Comparison of ENCODE assay signal across 33 mouse cellular contexts in genomic region chr6:67471242-67471641, GRCm38 (mm10). TPM values are rescaled to one million over a fixed set of nuclear protein-coding genes. Genes with fewer than 3 reads are reported as not detected.
DNase-seq lines count a peak whose midpoint lies in the region; ATAC-seq and TF ChIP-seq lines count a peak whose summit lies in the region.
"Had no signal": no experiment of that assay in that cellular context is flagged by ENCODE, and none has a peak within 500 bp of the region (broad histone marks: within the 10 kb centered on the region; RNA-seq: fewer than 3 reads in every experiment).

No protein-coding gene starts in this region.

- no peak for TF ChIP-seq CTCF in midbrain, postnatal 0 days (IDR thresholded peaks at IDR 0.05)

- 0 out of 2 replicates have a peak, but pooled peaks cover 3% of the 10 kb centered on the region for H3K4me1 ChIP-seq in forebrain, embryonic 16.5 days (replicated peaks; ENCODE audit: control insufficient read depth, insufficient read depth, low read length)
- H3K4me1 ChIP-seq in forebrain, embryonic 10.5 days: 0 out of 2 replicates have a peak, but pooled peaks cover 4% of the 10 kb centered on the region
- H3K4me1 ChIP-seq in hindbrain, embryonic 14.5 days (replicated peaks; ENCODE audit: control insufficient read depth, insufficient read depth, low read length): no peaks in the 10 kb centered on the region
- no peaks in the 10 kb centered on the region for H3K4me1 ChIP-seq in hindbrain, embryonic 10.5 days (replicated peaks)
- H3K4me1 ChIP-seq in midbrain, embryonic 14.5 days (ENCODE audit: control insufficient read depth, insufficient read depth, low read length): no peaks in the 10 kb centered on the region
- H3K4me1 ChIP-seq in midbrain, embryonic 10.5 days: no peaks in the 10 kb centered on the region
- H3K4me1 ChIP-seq in midbrain, postnatal 0 days (ENCODE audit: insufficient read depth, low read length): peaks cover 3% of the 10 kb centered on the region; the same call in 1 of the 2 replicates
- H3K4me1 ChIP-seq: forebrain, embryonic 12.5 days; intestine, embryonic 15.5 days had no signal

- DNase-seq in forebrain, embryonic 10.5 days (ENCODE audit: extremely low spot score, low spot score): no peak
- DNase-seq in hindbrain, embryonic 14.5 days (ENCODE audit: low spot score): no peak
- no peak for DNase-seq in hindbrain, embryonic 10.5 days (ENCODE audit: low spot score)
- peak; percentile 57 for DNase-seq in midbrain, embryonic 14.5 days
- DNase-seq in midbrain, embryonic 10.5 days (ENCODE audit: low spot score): no peak
- peak; percentile 6 for DNase-seq in midbrain, postnatal 0 days (ENCODE audit: low spot score)
- no peak for DNase-seq in right cerebral cortex, postnatal 4 days
- DNase-seq: adrenal gland, postnatal 25 days; B cell, adult 2 months; cerebellum, adult 18-20 months; cerebellum, adult 9-10 months; cerebellum, postnatal 14 days; forebrain, postnatal 0 days; gastrocnemius, adult 2 months; gastrocnemius, postnatal 14 days; heart, adult 11 months; kidney, adult 11 months had no signal

- no peaks in the 10 kb centered on the region for H3K9me3 ChIP-seq in forebrain, embryonic 16.5 days (ENCODE audit: control insufficient read depth, low read length)
- no peaks in the 10 kb centered on the region for H3K9me3 ChIP-seq in forebrain, embryonic 10.5 days
- H3K9me3 ChIP-seq in hindbrain, embryonic 14.5 days (ENCODE audit: control insufficient read depth, low read length): no peaks in the 10 kb centered on the region
- H3K9me3 ChIP-seq in hindbrain, embryonic 10.5 days: no peaks in the 10 kb centered on the region
- H3K9me3 ChIP-seq in midbrain, embryonic 14.5 days (ENCODE audit: control insufficient read depth, low read length): no peaks in the 10 kb centered on the region
- H3K9me3 ChIP-seq in midbrain, embryonic 10.5 days (replicated peaks): no peaks in the 10 kb centered on the region
- no peaks in the 10 kb centered on the region for H3K9me3 ChIP-seq in midbrain, postnatal 0 days (ENCODE audit: low read length)
- H3K9me3 ChIP-seq: forebrain, embryonic 12.5 days; G1E; intestine, embryonic 15.5 days had no signal

- H3K4me2 ChIP-seq in forebrain, embryonic 16.5 days (ENCODE audit: low read length): no peak overlapping the region
- H3K4me2 ChIP-seq in hindbrain, embryonic 14.5 days (replicated peaks): no peak overlapping the region
- H3K4me2 ChIP-seq in midbrain, embryonic 14.5 days (ENCODE audit: low read length): no peak overlapping the region
- no peak overlapping the region for H3K4me2 ChIP-seq in midbrain, postnatal 0 days (ENCODE audit: low read depth, low read length, poor library complexity, severe bottlenecking)
- H3K4me2 ChIP-seq: forebrain, embryonic 12.5 days; heart, embryonic 11.5 days; intestine, embryonic 15.5 days had no signal

- no peak overlapping the region for H3K9ac ChIP-seq in forebrain, embryonic 16.5 days (replicated peaks; ENCODE audit: low read depth, low read length)
- no peak overlapping the region for H3K9ac ChIP-seq in hindbrain, embryonic 14.5 days
- H3K9ac ChIP-seq in midbrain, embryonic 14.5 days (replicated peaks; ENCODE audit: low read length): no peak overlapping the region
- no peak overlapping the region for H3K9ac ChIP-seq in midbrain, postnatal 0 days (replicated peaks; ENCODE audit: low read length, poor library complexity, severe bottlenecking)
- H3K9ac ChIP-seq: forebrain, embryonic 12.5 days; forebrain, postnatal 0 days; intestine, embryonic 15.5 days had no signal

- H3K36me3 ChIP-seq in forebrain, embryonic 16.5 days (ENCODE audit: control insufficient read depth, insufficient read depth): no peaks in the 10 kb centered on the region
- H3K36me3 ChIP-seq in forebrain, embryonic 10.5 days (replicated peaks): no peaks in the 10 kb centered on the region
- no peaks in the 10 kb centered on the region for H3K36me3 ChIP-seq in hindbrain, embryonic 14.5 days (replicated peaks; ENCODE audit: control insufficient read depth, insufficient read depth)
- no peaks in the 10 kb centered on the region for H3K36me3 ChIP-seq in hindbrain, embryonic 10.5 days
- no peaks in the 10 kb centered on the region for H3K36me3 ChIP-seq in midbrain, embryonic 14.5 days (ENCODE audit: control insufficient read depth, insufficient read depth, low read length)
- H3K36me3 ChIP-seq in midbrain, embryonic 10.5 days: no peaks in the 10 kb centered on the region
- no peaks in the 10 kb centered on the region for H3K36me3 ChIP-seq in midbrain, postnatal 0 days (ENCODE audit: insufficient read depth, low read length)
- H3K36me3 ChIP-seq: forebrain, embryonic 12.5 days; G1E; intestine, embryonic 15.5 days had no signal

- peak; percentile 63; the same call in 1 of the 2 replicates for ATAC-seq in forebrain, embryonic 16.5 days
- ATAC-seq in hindbrain, embryonic 14.5 days (ENCODE audit: low FRiP score): 0 out of 2 replicates have a peak, but pooled peaks have one; percentile 48
- ATAC-seq in midbrain, embryonic 14.5 days (ENCODE audit: low FRiP score, low TSS enrichment): peak; percentile 38; the same call in 1 of the 2 replicates
- no peak for ATAC-seq in midbrain, postnatal 0 days (ENCODE audit: low FRiP score)
- ATAC-seq: forebrain, postnatal 0 days; intestine, embryonic 15.5 days; Patski had no signal

- whole genome bisulfite sequencing in forebrain, embryonic 16.5 days: 24% methylated on average over 1 of the region's 1 CpGs
- 23% methylated on average over 1 of the region's 1 CpGs for WGBS in forebrain, embryonic 10.5 days
- WGBS in hindbrain, embryonic 14.5 days: 22% methylated on average over 1 of the region's 1 CpGs
- 17% methylated on average over 1 of the region's 1 CpGs for WGBS in hindbrain, embryonic 10.5 days
- 29% methylated on average over 1 of the region's 1 CpGs for WGBS in midbrain, embryonic 14.5 days
- 27% methylated on average over 1 of the region's 1 CpGs for WGBS in midbrain, embryonic 10.5 days
- WGBS in midbrain, postnatal 0 days: 29% methylated on average over 1 of the region's 1 CpGs

- no peaks in the 10 kb centered on the region for H3K27me3 ChIP-seq in forebrain, embryonic 16.5 days (replicated peaks; ENCODE audit: control insufficient read depth, insufficient read depth, low read length)
- H3K27me3 ChIP-seq in forebrain, embryonic 10.5 days (ENCODE audit: poor library complexity, severe bottlenecking): peaks cover 13% of the 10 kb centered on the region; the same call in 1 of the 2 replicates
- H3K27me3 ChIP-seq in hindbrain, embryonic 14.5 days (ENCODE audit: control insufficient read depth, insufficient read depth, low read length): no peaks in the 10 kb centered on the region
- 0 out of 2 replicates have a peak, but pooled peaks cover 3% of the 10 kb centered on the region for H3K27me3 ChIP-seq in hindbrain, embryonic 10.5 days (ENCODE audit: insufficient read depth, poor library complexity, severe bottlenecking)
- no peaks in the 10 kb centered on the region for H3K27me3 ChIP-seq in midbrain, embryonic 14.5 days (ENCODE audit: control insufficient read depth, insufficient read depth, low read length)
- no peaks in the 10 kb centered on the region for H3K27me3 ChIP-seq in midbrain, embryonic 10.5 days (ENCODE audit: low read depth, poor library complexity, severe bottlenecking)
- no peaks in the 10 kb centered on the region for H3K27me3 ChIP-seq in midbrain, postnatal 0 days (ENCODE audit: insufficient read depth, low read length)
- H3K27me3 ChIP-seq: CH12.LX; intestine, embryonic 15.5 days; Patski had no signal

- H3K27ac ChIP-seq in forebrain, embryonic 16.5 days (ENCODE audit: low read length): no peak overlapping the region
- no peak overlapping the region for H3K27ac ChIP-seq in forebrain, embryonic 10.5 days
- H3K27ac ChIP-seq in hindbrain, embryonic 14.5 days: no peak overlapping the region
- H3K27ac ChIP-seq in hindbrain, embryonic 10.5 days: no peak overlapping the region
- no peak overlapping the region for H3K27ac ChIP-seq in midbrain, embryonic 14.5 days (replicated peaks; ENCODE audit: low read depth, low read length)
- H3K27ac ChIP-seq in midbrain, embryonic 10.5 days (replicated peaks): no peak overlapping the region
- H3K27ac ChIP-seq in midbrain, postnatal 0 days (ENCODE audit: low read depth, low read length): no peak overlapping the region
- H3K27ac ChIP-seq: forebrain, embryonic 12.5 days; gastrocnemius, adult 2 months; intestine, embryonic 15.5 days had no signal

- H3K4me3 ChIP-seq in forebrain, embryonic 16.5 days (replicated peaks; ENCODE audit: low read length): no peak overlapping the region
- no peak overlapping the region for H3K4me3 ChIP-seq in forebrain, embryonic 10.5 days
- no peak overlapping the region for H3K4me3 ChIP-seq in hindbrain, embryonic 14.5 days (replicated peaks; ENCODE audit: low read length)
- no peak overlapping the region for H3K4me3 ChIP-seq in hindbrain, embryonic 10.5 days
- H3K4me3 ChIP-seq in midbrain, embryonic 14.5 days (replicated peaks; ENCODE audit: low read depth, low read length): no peak overlapping the region
- no peak overlapping the region for H3K4me3 ChIP-seq in midbrain, embryonic 10.5 days
- no peak overlapping the region for H3K4me3 ChIP-seq in midbrain, postnatal 0 days (ENCODE audit: low read depth, low read length)
- H3K4me3 ChIP-seq: forebrain, embryonic 12.5 days; gastrocnemius, adult 2 months; intestine, embryonic 15.5 days had no signal

RNA-seq across cellular contexts. Expression of gene Il23r, which starts 20.4 kb away (rescaled TPM):
- polyA plus RNA-seq in forebrain, embryonic 16.5 days (2015; fragmentation: Nextera tagmentation; extraction: Ambion mirVana): not detected in 2 replicates
- polyA plus RNA-seq in forebrain, embryonic 10.5 days (2016; fragmentation: Nextera tagmentation; extraction: Ambion mirVana): not detected in 2 replicates
- not detected in 2 replicates for polyA plus RNA-seq in hindbrain, embryonic 14.5 days (2014; fragmentation: Nextera tagmentation; extraction: Ambion mirVana)
- polyA plus RNA-seq in hindbrain, embryonic 10.5 days (2016; fragmentation: Nextera tagmentation; extraction: Ambion mirVana): not detected in 2 replicates
- polyA plus RNA-seq in midbrain, embryonic 14.5 days (2014; fragmentation: Nextera tagmentation; extraction: Ambion mirVana): 0.13 TPM in 1 of 2 replicates, not detected in the other
- polyA plus RNA-seq in midbrain, embryonic 10.5 days (2016; fragmentation: Nextera tagmentation; extraction: Ambion mirVana): not detected in 2 replicates
- not detected in 2 replicates for total RNA-seq in midbrain, postnatal 0 days (2014; rRNA removed)
- polyA plus RNA-seq in midbrain, postnatal 0 days (2015; fragmentation: Nextera tagmentation; extraction: Ambion mirVana): 0.10 TPM in 1 of 2 replicates, not detected in the other
- total RNA-seq: CH12.LX; gastrocnemius, adult 2 months; gastrocnemius, postnatal 14 days; gastrocnemius, postnatal 4 days; heart, adult 8-10 months; heart, postnatal 25 days; hematopoietic stem cell, adult 5-6 weeks had no signal
- polyA plus RNA-seq: embryonic facial prominence, embryonic 11.5 days; embryonic facial prominence, embryonic 14.5 days; forebrain, embryonic 12.5 days; forebrain, postnatal 0 days; frontal cortex, adult 2 months; G1E; heart, embryonic 11.5 days; heart, embryonic 14.5 days; heart, postnatal 0 days had no signal

Comparison
In these comparisons a context has a peak if more than half of its experiments do, and no peak if none do; other contexts are left out.
1. DNase-seq: peak in midbrain, embryonic 14.5 days (single experiment) and midbrain, postnatal 0 days (single experiment); none in forebrain, embryonic 10.5 days (single experiment), hindbrain, embryonic 14.5 days (single experiment), hindbrain, embryonic 10.5 days (single experiment), midbrain, embryonic 10.5 days (single experiment) and right cerebral cortex, postnatal 4 days (single experiment).